Mouse (Mus musculus) bone marrow, adult 2 months (tissue): ENCODE measurements around the gene Ush1g.

Source experiments
- CTCF ChIP-seq: fragments of 200-500 bp; IDR thresholded peaks from 2 replicates; pipeline ENCODE4 v1.5.1; 2011; ENCODE audit warnings: low read length, control low read depth; ENCODE audit not compliant: control insufficient read depth, insufficient read depth
- POLR2A ChIP-seq: fragments of 200-500 bp; IDR thresholded peaks from 2 replicates; pipeline ENCODE4 v1.6.1; 2011; ENCODE audit warnings: low read depth, mild to moderate bottlenecking, control low read depth, low read length, borderline replicate concordance; ENCODE audit not compliant: control insufficient read depth

GRCm38 (mm10) chr11:115337826-115338225 lies 16.0 kb upstream of the Ush1g start:
- TF ChIP-seq CTCF = no peak
- no peak for TF ChIP-seq POLR2A
